Comparison of ENCODE assay signal across 8 mouse cellular contexts in the genomic region with DNA sequence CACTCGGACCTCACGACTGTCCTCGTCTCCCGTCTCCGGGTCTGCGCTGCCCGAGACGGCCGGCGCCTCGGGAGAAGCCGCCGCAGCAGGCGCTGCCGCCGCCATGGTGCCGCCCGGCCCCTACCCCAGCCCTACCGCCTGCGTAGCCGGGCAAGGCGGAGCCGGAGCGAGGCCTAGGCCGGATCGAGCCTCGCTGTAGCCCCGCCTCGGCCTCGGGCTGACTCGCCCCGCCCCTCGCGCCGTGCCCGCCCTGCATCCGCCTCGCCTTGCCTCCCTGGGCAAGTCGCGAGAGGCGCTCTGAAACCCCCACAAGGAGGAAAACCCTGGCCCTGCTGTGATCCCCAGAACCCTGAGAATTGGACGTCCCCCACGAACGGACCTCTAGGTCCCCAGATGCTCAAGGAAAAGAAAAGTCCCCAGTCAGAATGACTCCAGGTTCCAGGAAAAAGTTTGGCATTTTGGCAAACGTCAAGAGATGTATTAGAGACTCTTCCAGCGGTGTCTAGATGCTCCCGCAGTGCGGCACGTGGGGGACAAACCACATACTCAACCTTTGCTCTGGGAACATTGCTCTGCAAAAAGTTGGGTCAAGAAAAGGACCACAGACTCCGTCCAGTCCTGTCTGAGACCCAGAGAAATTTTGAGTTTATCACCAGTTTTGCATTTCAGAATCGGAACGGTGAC. TPM values are rescaled to one million over a fixed set of nuclear protein-coding genes. Genes with fewer than 3 reads are reported as not detected.
DNase-seq lines count a peak whose midpoint lies in the region; ATAC-seq and TF ChIP-seq lines count a peak whose summit lies in the region.

Gene Rasa2, minus strand, starts transcription at position 229 of the 684 bp plus-strand sequence.

- DNase-seq in MEL (ENCODE audit: low read depth, low spot score), result peak; percentile 93
- DNase-seq in cerebellum, adult 2 months, result peak; percentile 90 to 91
- peak; percentile 88 for DNase-seq in forelimb bud, embryonic 11.5 days (ENCODE audit: low read depth, low spot score)
- peak; percentile 87 for DNase-seq in layer of hippocampus, adult 9-11 months
- peak; percentile 96 for DNase-seq in lung, postnatal 0 days (ENCODE audit: low spot score)
- DNase-seq in ovary, postnatal 14 days (ENCODE audit: low spot score), result peak; percentile 89
- DNase-seq in thymus, postnatal 14 days, result peak; percentile 97

- peaks cover 31% of the 10 kb centered on the region for H3K79me2 ChIP-seq in MEL (ENCODE audit: control insufficient read depth, insufficient read depth, low read length, poor library complexity)

- no peak for TF ChIP-seq CTCF in MEL (IDR thresholded peaks at IDR 0.05 in 2 of 3, conservative IDR thresholded peaks at IDR 0.05 in 1 of 3; ENCODE audit: control insufficient read depth in 1 of 3, insufficient read depth in 1 of 3, low read depth in 2 of 3, low read length in 3 of 3, poor library complexity in 1 of 3, severe bottlenecking in 1 of 3)
- TF ChIP-seq CTCF in cerebellum, adult 2 months (IDR thresholded peaks at IDR 0.05; ENCODE audit: borderline replicate concordance, insufficient read depth, low read depth, low read length), result no peak
- TF ChIP-seq CTCF in lung, postnatal 0 days (IDR thresholded peaks at IDR 0.05), result no peak

- H3K9ac ChIP-seq in MEL (ENCODE audit: control insufficient read depth, low read depth, low read length, poor library complexity, severe bottlenecking), result peak within 1 kb of the TSS; percentile 95
- H3K9ac ChIP-seq in lung, postnatal 0 days (replicated peaks; ENCODE audit: low read depth), result peak within 1 kb of the TSS; percentile 92

- H3K27ac ChIP-seq in MEL (ENCODE audit: control insufficient read depth, low read depth, low read length), result peak within 1 kb of the TSS; percentile 68
- peak within 1 kb of the TSS; percentile 68; the same call in 1 of the 2 replicates for H3K27ac ChIP-seq in cerebellum, adult 2 months (ENCODE audit: insufficient read depth, low read length)
- H3K27ac ChIP-seq in lung, postnatal 0 days (ENCODE audit: low read length), result peak within 1 kb of the TSS; percentile 96

- peak within 1 kb of the TSS; percentile 53 to 67 for H3K4me3 ChIP-seq in MEL (ENCODE audit: control insufficient read depth in 1 of 2, insufficient read depth in 1 of 2, low read depth in 2 of 2, low read length in 2 of 2)
- peak within 1 kb of the TSS; percentile 86 for H3K4me3 ChIP-seq in cerebellum, adult 2 months (replicated peaks; ENCODE audit: insufficient read depth, low read depth, low read length)
- H3K4me3 ChIP-seq in lung, postnatal 0 days (ENCODE audit: low read depth, low read length), result peak within 1 kb of the TSS; percentile 98

- no peak for TF ChIP-seq RAD21 in MEL (IDR thresholded peaks at IDR 0.05; ENCODE audit: low read depth, low read length)

- peaks cover 0 to 54% of the 10 kb centered on the region in 2 experiments; a peak in 2 of 4 replicates for H3K36me3 ChIP-seq in MEL (ENCODE audit: control insufficient read depth in 1 of 2, insufficient read depth in 2 of 2, low read length in 2 of 2)
- no peaks in the 10 kb centered on the region for H3K36me3 ChIP-seq in lung, postnatal 0 days (ENCODE audit: insufficient read depth, low read length)

- no peak for TF ChIP-seq EP300 in MEL (IDR thresholded peaks at IDR 0.05; ENCODE audit: low read depth in 1 of 2, low read length in 2 of 2)
- TF ChIP-seq EP300 in lung, postnatal 0 days (IDR thresholded peaks at IDR 0.05), result no peak

- peak within 1 kb of the TSS; percentile 87 for H3K4me2 ChIP-seq in lung, postnatal 0 days (replicated peaks; ENCODE audit: low read depth, low read length)

- peaks cover 34 to 56% of the 10 kb centered on the region in 2 experiments for H3K4me1 ChIP-seq in MEL (ENCODE audit: control insufficient read depth in 1 of 2, insufficient read depth in 2 of 2, low read length in 2 of 2)
- peaks cover 11% of the 10 kb centered on the region; the same call in 1 of the 2 replicates for H3K4me1 ChIP-seq in cerebellum, adult 2 months (ENCODE audit: control insufficient read depth, insufficient read depth, low read length)
- H3K4me1 ChIP-seq in lung, postnatal 0 days (ENCODE audit: insufficient read depth, low read depth, low read length), result no peaks in the 10 kb centered on the region

- 3% methylated on average over 52 of the region's 52 CpGs for WGBS in cerebellum, adult 2 months
- WGBS in lung, postnatal 0 days, result 1% methylated on average over 45 of the region's 52 CpGs

- no peaks in the 10 kb centered on the region for H3K27me3 ChIP-seq in MEL (ENCODE audit: control insufficient read depth in 1 of 2, insufficient read depth in 2 of 2, low read length in 2 of 2)
- no peaks in the 10 kb centered on the region for H3K27me3 ChIP-seq in cerebellum, adult 2 months (ENCODE audit: control insufficient read depth, insufficient read depth, low read length)
- no peaks in the 10 kb centered on the region for H3K27me3 ChIP-seq in lung, postnatal 0 days (replicated peaks; ENCODE audit: insufficient read depth, low read length)

- TF ChIP-seq POLR2A in MEL (IDR thresholded peaks at IDR 0.05; ENCODE audit: control insufficient read depth in 1 of 2, insufficient read depth in 1 of 2, low read depth in 1 of 2, low read length in 2 of 2, poor library complexity in 1 of 2), result peak; percentile 83 to 96
- TF ChIP-seq POLR2A in cerebellum, adult 2 months (IDR thresholded peaks at IDR 0.05; ENCODE audit: borderline replicate concordance, insufficient read depth, low read length), result peak; percentile 79; the same call in 1 of the 2 replicates

- peak; percentile 93 to 94 for ATAC-seq in hematopoietic stem cell, adult 5-6 weeks (replicated peaks in 1 of 2; ENCODE audit: insufficient read depth in 1 of 2, low FRiP score in 2 of 2, low TSS enrichment in 1 of 2, low read depth in 1 of 2, poor library complexity in 2 of 2, severe bottlenecking in 2 of 2)
- peak; percentile 99 for ATAC-seq in lung, postnatal 0 days

- no peaks in the 10 kb centered on the region for H3K9me3 ChIP-seq in MEL (replicated peaks; ENCODE audit: insufficient read depth, low read length)
- no peaks in the 10 kb centered on the region for H3K9me3 ChIP-seq in lung, postnatal 0 days (ENCODE audit: low read length)

TF ChIP-seq in MEL, 35 proteins besides CTCF, POLR2A, EP300 and RAD21:
- 0 out of 2 replicates have a peak, but pooled peaks have one; percentile 56 for TF ChIP-seq TBP (IDR thresholded peaks at IDR 0.05; ENCODE audit: low read depth, low read length)
- peak; percentile 62 for TF ChIP-seq ZMIZ1 (IDR thresholded peaks at IDR 0.05; ENCODE audit: low read depth, low read length)
- TF ChIP-seq BHLHE40 (IDR thresholded peaks at IDR 0.05; ENCODE audit: borderline replicate concordance, low read depth, low read length), result peak; percentile 59
- TF ChIP-seq ELF1 (IDR thresholded peaks at IDR 0.05; ENCODE audit: low read depth, low read length), result peak; percentile 44; the same call in 1 of the 2 replicates
- TF ChIP-seq MYC (IDR thresholded peaks at IDR 0.05; ENCODE audit: low read depth, low read length), result peak; percentile 58; the same call in 1 of the 2 replicates
- no peak for TF ChIP-seq E2F4 (IDR thresholded peaks at IDR 0.05; ENCODE audit: borderline replicate concordance, low read depth, low read length)
- TF ChIP-seq GABPA (IDR thresholded peaks at IDR 0.05; ENCODE audit: low read depth, low read length), result no peak
- 0 out of 2 replicates have a peak, but pooled peaks have one; percentile 21 for TF ChIP-seq TCF12 (IDR thresholded peaks at IDR 0.05; ENCODE audit: low read depth, low read length)
- TF ChIP-seq MAFK (IDR thresholded peaks at IDR 0.05; ENCODE audit: borderline replicate concordance, low read depth, low read length), result no peak
- TF ChIP-seq UBTF (IDR thresholded peaks at IDR 0.05; ENCODE audit: borderline replicate concordance, insufficient read depth, low read depth, low read length), result 0 out of 2 replicates have a peak, but pooled peaks have one; percentile 92
- peak; percentile 57 for TF ChIP-seq SIN3A (IDR thresholded peaks at IDR 0.05; ENCODE audit: low read length)
- TF ChIP-seq GATA1 (IDR thresholded peaks at IDR 0.05; ENCODE audit: low read depth, low read length), result no peak
- peak; percentile 69 for TF ChIP-seq MXI1 (IDR thresholded peaks at IDR 0.05; ENCODE audit: low read depth, low read length)
- TF ChIP-seq USF1 (IDR thresholded peaks at IDR 0.05; ENCODE audit: low read depth, low read length), result peak; percentile 57
- TF ChIP-seq JUND (IDR thresholded peaks at IDR 0.05; ENCODE audit: low read depth, low read length), result no peak
- TF ChIP-seq NELFE (IDR thresholded peaks at IDR 0.05; ENCODE audit: low read depth, low read length), result peak; percentile 76
- TF ChIP-seq KAT2A (conservative IDR thresholded peaks at IDR 0.05; ENCODE audit: low read depth, low read length), result no peak
- no peak for TF ChIP-seq ZC3H11A (IDR thresholded peaks at IDR 0.05; ENCODE audit: low read depth, low read length)
- 0 out of 2 replicates have a peak, but pooled peaks have one; percentile 28 for TF ChIP-seq NRF1 (IDR thresholded peaks at IDR 0.05; ENCODE audit: insufficient read depth, low read depth, low read length, poor library complexity, severe bottlenecking)
- peak; percentile 63; the same call in 1 of the 2 replicates for TF ChIP-seq MAZ (IDR thresholded peaks at IDR 0.05; ENCODE audit: low read depth, low read length)
- TF ChIP-seq HCFC1 (IDR thresholded peaks at IDR 0.05; ENCODE audit: low read depth, low read length), result peak; percentile 44; the same call in 1 of the 2 replicates
- no peak for TF ChIP-seq SMC3 (IDR thresholded peaks at IDR 0.05; ENCODE audit: low read depth, low read length)
- TF ChIP-seq MAX (IDR thresholded peaks at IDR 0.05; ENCODE audit: low read length), result peak; percentile 59; the same call in 1 of the 2 replicates
- peak; percentile 68; the same call in 1 of the 2 replicates for TF ChIP-seq POLR2AphosphoS2 (IDR thresholded peaks at IDR 0.05; ENCODE audit: low read length)
- no peak for TF ChIP-seq POLR2AphosphoS5 (IDR thresholded peaks at IDR 0.05; ENCODE audit: borderline replicate concordance, low read depth, low read length)

RNA-seq across cellular contexts. Expression of gene Rasa2, which starts in this region (rescaled TPM):
- total RNA-seq in MEL (2012; rRNA removed), result 9.5 and 11.3 TPM in 2 replicates
- polyA plus RNA-seq in MEL (2012; ENCODE audit: insufficient read depth in 1 of 2, insufficient read length in 2 of 2, low read depth in 1 of 2, low replicate concordance in 2 of 2, missing spikeins in 1 of 2), result 10 to 100 TPM in 1 of 2 experiments, not detected in 1; 11.3 TPM
- 8.3 and 9.3 TPM in 2 replicates for polyA plus RNA-seq in cerebellum, adult 2 months (2012; rRNA removed)
- total RNA-seq in hematopoietic stem cell, adult 5-6 weeks (2017), result 12.4 and 20.4 TPM in 2 replicates
- 12.3 and 15.6 TPM in 2 replicates for polyA plus RNA-seq in lung, postnatal 0 days (2015; fragmentation: Nextera tagmentation; extraction: Ambion mirVana)

Comparison
In these comparisons a context has a peak if more than half of its experiments do, and no peak if none do; other contexts are left out.
1. Peak in every context shown above with its lines: DNase-seq, ATAC-seq, H3K4me3 ChIP-seq and H3K27ac ChIP-seq.